Mouse (Mus musculus) kidney, embryonic 15.5 days (tissue): ENCODE data around the gene Plpp2. TPM values are rescaled to one million over a fixed set of nuclear protein-coding genes. Genes with fewer than 3 reads are reported as not detected.

Experiments
- ATAC-seq: fragments of 200-750 bp; cut with Nextera tagmentation; replicated peaks from 2 replicates; pipeline ENCODE4 v1.8.0; 2017; ENCODE audit warnings: moderate TSS enrichment; ENCODE audit not compliant: low FRiP score
- H3K27ac ChIP-seq: fragments of 300-500 bp; sonication (generic); 2 replicates; pipeline ENCODE4 v1.5.1; 2015; ENCODE audit warnings: mild to moderate bottlenecking, inconsistent platforms
- H3K27me3 ChIP-seq: fragments of 300-500 bp; sonication (generic); 2 replicates; pipeline ENCODE4 v1.6.1; 2015; ENCODE audit warnings: inconsistent platforms
- H3K36me3 ChIP-seq: fragments of 300-500 bp; sonication (generic); 2 replicates; pipeline ENCODE4 v1.6.1; 2015; ENCODE audit warnings: inconsistent platforms
- H3K4me1 ChIP-seq: fragments of 300-500 bp; sonication (generic); 2 replicates; pipeline ENCODE4 v1.6.1; 2015; ENCODE audit warnings: inconsistent platforms
- H3K4me2 ChIP-seq: fragments of 300-500 bp; sonication (generic); 2 replicates; pipeline ENCODE4 v1.6.1; 2015; ENCODE audit warnings: moderate library complexity, mild to moderate bottlenecking, inconsistent platforms
- H3K4me3 ChIP-seq: fragments of 300-500 bp; sonication (generic); replicated peaks from 2 replicates; pipeline ENCODE4 v1.5.1; 2015; ENCODE audit warnings: mild to moderate bottlenecking, inconsistent platforms
- H3K9ac ChIP-seq: fragments of 300-500 bp; sonication (generic); 2 replicates; pipeline ENCODE4 v1.6.1; 2015; ENCODE audit warnings: mild to moderate bottlenecking, inconsistent platforms
- H3K9me3 ChIP-seq: fragments of 300-500 bp; sonication (generic); replicated peaks from 2 replicates; pipeline ENCODE4 v1.6.1; 2016; ENCODE audit warnings: inconsistent platforms
- WGBS: fragments of 180-500 bp; shearing (Covaris S2); methylation state at CpG from one replicate; pipeline ENCODE4 v1.1.7; 2015; ENCODE audit warnings: mixed read lengths; 5-methylcytosine and 5-hydroxymethylcytosine counted together
- polyA plus RNA-seq: library from polyadenylated mRNA; unstranded; fragments of >200 nt; fragmentation: Nextera tagmentation; extraction: Ambion mirVana; gene quantifications from 2 replicates; pipeline ENCODE4 v1.2.1, GENCODE M21; 2015

Plpp2 gene
- polyA plus RNA-seq, 1 experiment from 2014 or later, result 42.0 TPM

DNA sequence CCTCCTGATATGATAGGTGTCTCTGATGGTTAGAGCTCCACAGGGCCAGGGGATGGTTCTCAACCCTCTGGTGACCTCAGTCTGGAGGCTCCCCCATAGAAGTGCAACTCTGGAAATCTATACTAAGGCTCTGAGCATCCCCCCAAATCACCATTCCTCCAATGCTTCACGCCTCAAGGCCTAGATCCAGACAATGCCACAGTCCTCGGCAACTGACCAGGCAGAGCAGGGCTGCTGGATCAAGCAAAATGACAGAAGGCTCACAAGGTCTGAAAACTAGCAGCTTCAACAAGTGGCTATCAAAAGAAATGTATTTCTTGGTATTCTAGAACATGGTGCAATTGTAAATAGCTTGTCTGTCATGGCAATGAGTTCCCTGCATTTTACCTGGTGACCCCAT lies 4.2 kb upstream of the Plpp2 start:
- Histone ChIP-seq H3K36me3 (peaks cover 49% of the 10 kb centered on the region), H3K27ac (no peak overlapping the region)

DNA sequence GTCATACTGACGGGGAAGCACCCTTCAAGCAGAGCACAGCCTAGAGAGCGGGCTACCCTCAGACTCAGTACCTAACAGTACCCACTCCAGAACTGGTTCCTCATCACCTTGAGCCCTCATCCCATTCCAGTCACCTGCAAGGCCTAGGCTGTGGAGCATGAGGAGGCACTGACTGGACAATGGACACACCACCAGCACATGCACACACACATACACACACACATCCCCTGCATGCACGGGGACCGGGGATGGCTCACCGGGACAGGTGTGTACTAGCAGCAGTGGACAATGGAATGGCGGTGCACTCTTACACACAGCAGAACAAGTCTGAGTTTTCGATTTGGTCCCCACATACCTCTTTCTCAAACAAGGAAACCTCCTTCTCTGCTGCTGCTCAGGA lies 3.7 kb upstream of the Plpp2 start:
- ATAC-seq, result no peak
- H3K27me3 ChIP-seq, result no peaks in the 10 kb centered on the region
- H3K4me1 ChIP-seq, result peaks cover 18% of the 10 kb centered on the region
- no peaks in the 10 kb centered on the region for H3K9me3 ChIP-seq
- 95% methylated on average over 7 of the region's 7 CpGs for WGBS
- H3K4me3 ChIP-seq, result no peak overlapping the region
- no peak overlapping the region for H3K27ac ChIP-seq
- H3K36me3 ChIP-seq, result peaks cover 44% of the 10 kb centered on the region
- no peak overlapping the region for H3K4me2 ChIP-seq
- H3K9ac ChIP-seq, result no peak overlapping the region

More for the DNA sequence above, 4.2 kb upstream of the Plpp2 start:
- Histone ChIP-seq H3K9me3 (no peaks in the 10 kb centered on the region), H3K9ac (no peak overlapping the region), H3K4me3 (no peak overlapping the region), H3K4me1 (peaks cover 13% of the 10 kb centered on the region), H3K27me3 (no peaks in the 10 kb centered on the region), H3K4me2 (no peak overlapping the region)
- no peak for ATAC-seq
- WGBS, result 80% methylated on average over 2 of the region's 2 CpGs

- no peak overlapping the region for H3K4me2 ChIP-seq
- H3K9ac ChIP-seq, result no peak overlapping the region
- peaks cover 37% of the 10 kb centered on the region for H3K36me3 ChIP-seq
- H3K27me3 ChIP-seq, result no peaks in the 10 kb centered on the region
- H3K9me3 ChIP-seq, result no peaks in the 10 kb centered on the region
- H3K4me3 ChIP-seq, result no peak overlapping the region
- WGBS, result 78% methylated on average over 12 of the region's 12 CpGs
- H3K27ac ChIP-seq, result no peak overlapping the region
- H3K4me1 ChIP-seq, result peaks cover 19% of the 10 kb centered on the region
- ATAC-seq, result no peak
Measured at GRCm38 (mm10) chr10:79536461-79537080, 3.0 kb upstream of the Plpp2 start.

DNA sequence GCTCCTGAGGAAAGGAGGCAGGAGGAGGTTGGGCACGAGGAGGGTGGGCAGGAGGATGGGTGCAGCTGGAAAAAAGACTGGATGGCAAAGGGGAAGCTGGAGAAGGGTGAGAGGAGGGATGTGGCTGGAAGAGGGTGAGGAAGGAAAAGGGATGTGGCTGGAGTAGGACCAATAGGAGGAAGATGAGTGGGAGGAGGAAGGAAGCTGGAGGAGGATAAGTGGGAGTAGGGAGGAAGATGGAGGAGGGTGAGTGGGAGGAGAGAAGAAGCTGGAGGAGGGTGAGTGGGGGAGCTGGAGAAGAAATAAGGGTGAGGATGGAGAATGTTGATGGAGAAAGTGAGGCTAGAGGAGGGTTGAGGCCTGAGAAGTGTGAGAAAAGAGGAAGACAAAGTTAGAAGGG lies 1.8 kb upstream of the Plpp2 start:
- WGBS, result 76% methylated on average over 1 of the region's 1 CpGs

GRCm38 (mm10) chr10:79534426-79534825 lies 830 bp upstream of the Plpp2 start:
- H3K4me1 ChIP-seq, result peaks cover 19% of the 10 kb centered on the region
- H3K27ac ChIP-seq, result no peak overlapping the region
- ATAC-seq, result no peak
- H3K9me3 ChIP-seq, result no peaks in the 10 kb centered on the region
- no peaks in the 10 kb centered on the region for H3K27me3 ChIP-seq
- no peak overlapping the region for H3K9ac ChIP-seq
- H3K4me2 ChIP-seq, result peak overlapping the region; percentile 77; the same call in 1 of the 2 replicates
- 87% methylated on average over 2 of the region's 2 CpGs for WGBS
- H3K4me3 ChIP-seq, result no peak overlapping the region
- peaks cover 21% of the 10 kb centered on the region for H3K36me3 ChIP-seq

More for the DNA sequence above, 1.8 kb upstream of the Plpp2 start:
- no peak for ATAC-seq
- Histone ChIP-seq H3K4me1 (peaks cover 19% of the 10 kb centered on the region), H3K4me2 (no peak overlapping the region), H3K27ac (no peak overlapping the region), H3K36me3 (peaks cover 26% of the 10 kb centered on the region), H3K9ac (no peak overlapping the region), H3K4me3 (no peak overlapping the region), H3K27me3 (no peaks in the 10 kb centered on the region), H3K9me3 (no peaks in the 10 kb centered on the region)

DNA sequence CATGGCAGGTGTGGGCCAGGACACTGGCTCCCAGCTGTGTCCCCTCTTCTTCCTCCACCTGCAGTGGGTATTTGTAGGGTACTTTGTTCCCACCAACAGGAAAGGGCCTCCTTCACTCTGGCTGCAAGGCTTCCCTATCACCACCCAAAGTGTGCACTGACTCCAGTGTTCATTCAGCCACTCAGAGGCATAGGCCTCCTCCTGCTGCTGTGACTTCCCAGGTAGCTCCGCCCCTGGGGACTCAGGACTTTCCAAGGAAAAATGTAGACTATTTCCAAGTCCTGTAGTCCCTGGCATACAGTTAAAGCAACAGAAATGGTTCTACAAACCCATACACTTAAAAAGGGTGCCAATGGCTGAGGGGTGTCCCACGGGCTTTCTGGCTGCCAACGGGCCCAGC lies 918 bp downstream of the Plpp2 start:
- peak overlapping the region; percentile 84 for H3K27ac ChIP-seq
- WGBS, result 28% methylated on average over 3 of the region's 3 CpGs
- H3K4me3 ChIP-seq, result peak overlapping the region; percentile 70
- peak overlapping the region; percentile 77 for H3K4me2 ChIP-seq
- H3K9ac ChIP-seq, result peak overlapping the region; percentile 68
- H3K36me3 ChIP-seq, result peaks cover 10% of the 10 kb centered on the region
- peaks cover 19% of the 10 kb centered on the region for H3K4me1 ChIP-seq
- peak; percentile 57 for ATAC-seq
- H3K27me3 ChIP-seq, result no peaks in the 10 kb centered on the region
- H3K9me3 ChIP-seq, result no peaks in the 10 kb centered on the region

DNA sequence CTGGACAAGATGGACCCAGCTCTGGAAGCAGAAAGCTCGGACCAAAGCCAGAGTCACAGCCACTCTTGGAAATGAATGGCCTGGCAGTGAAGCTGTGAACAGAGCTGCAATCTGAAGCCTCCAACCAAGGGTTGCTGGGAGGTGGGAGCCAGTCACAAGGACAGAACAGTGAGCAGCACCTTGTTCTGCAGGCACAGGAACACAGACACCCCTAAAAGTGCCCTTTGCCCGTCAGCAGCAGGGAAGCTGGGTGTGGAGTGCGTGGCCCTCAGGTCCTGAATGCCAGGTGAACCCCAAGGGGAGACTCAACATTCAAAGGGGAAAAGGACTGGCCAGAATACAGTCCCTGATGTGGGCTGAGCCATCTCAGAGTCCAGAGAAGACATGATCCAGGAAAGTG lies 2.0 kb downstream of the Plpp2 start:
- Histone ChIP-seq H3K36me3 (peaks cover 20% of the 10 kb centered on the region; the same call in 1 of the 2 replicates), H3K9ac (no peak overlapping the region), H3K27ac (no peak overlapping the region), H3K4me3 (no peak overlapping the region), H3K4me2 (no peak overlapping the region), H3K4me1 (peaks cover 19% of the 10 kb centered on the region), H3K9me3 (no peaks in the 10 kb centered on the region), H3K27me3 (no peaks in the 10 kb centered on the region)
- ATAC-seq, result no peak
- 93% methylated on average over 3 of the region's 3 CpGs for WGBS

DNA sequence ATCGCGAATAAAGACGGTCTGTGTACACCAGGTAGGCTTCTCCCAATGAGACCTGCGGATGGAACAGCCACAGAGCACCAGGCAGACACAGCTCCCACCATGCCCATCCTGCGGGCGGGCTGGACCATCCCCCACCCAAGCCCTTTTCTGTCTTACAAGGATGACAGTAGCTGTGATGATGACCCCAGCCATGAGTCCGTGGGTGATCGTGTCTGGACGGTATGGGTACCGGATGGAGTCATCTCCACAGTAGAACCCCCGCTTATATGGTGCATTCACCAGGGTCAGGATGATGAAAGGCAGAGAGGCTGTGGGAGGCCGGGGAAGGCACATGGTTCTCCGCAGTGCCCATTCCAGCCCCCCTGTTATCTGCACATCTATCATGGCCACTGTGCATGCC lies 2.9 kb downstream of the Plpp2 start:
- H3K4me2 ChIP-seq, result no peak overlapping the region
- WGBS, result 91% methylated on average over 13 of the region's 13 CpGs
- peaks cover 19% of the 10 kb centered on the region for H3K4me1 ChIP-seq
- no peaks in the 10 kb centered on the region for H3K9me3 ChIP-seq
- H3K36me3 ChIP-seq, result peaks cover 27% of the 10 kb centered on the region
- H3K27me3 ChIP-seq, result no peaks in the 10 kb centered on the region
- H3K9ac ChIP-seq, result no peak overlapping the region
- H3K27ac ChIP-seq, result no peak overlapping the region
- no peak for ATAC-seq
- no peak overlapping the region for H3K4me3 ChIP-seq

GRCm38 (mm10) chr10:79530241-79530640 lies 3.4 kb downstream of the Plpp2 start:
- Histone ChIP-seq H3K27ac (no peak overlapping the region), H3K4me3 (no peak overlapping the region), H3K27me3 (no peaks in the 10 kb centered on the region), H3K9ac (no peak overlapping the region), H3K4me2 (no peak overlapping the region), H3K4me1 (peaks cover 19% of the 10 kb centered on the region), H3K9me3 (no peaks in the 10 kb centered on the region), H3K36me3 (peaks cover 27% of the 10 kb centered on the region)
- no peak for ATAC-seq
- WGBS, result 70% methylated on average over 8 of the region's 8 CpGs

DNA sequence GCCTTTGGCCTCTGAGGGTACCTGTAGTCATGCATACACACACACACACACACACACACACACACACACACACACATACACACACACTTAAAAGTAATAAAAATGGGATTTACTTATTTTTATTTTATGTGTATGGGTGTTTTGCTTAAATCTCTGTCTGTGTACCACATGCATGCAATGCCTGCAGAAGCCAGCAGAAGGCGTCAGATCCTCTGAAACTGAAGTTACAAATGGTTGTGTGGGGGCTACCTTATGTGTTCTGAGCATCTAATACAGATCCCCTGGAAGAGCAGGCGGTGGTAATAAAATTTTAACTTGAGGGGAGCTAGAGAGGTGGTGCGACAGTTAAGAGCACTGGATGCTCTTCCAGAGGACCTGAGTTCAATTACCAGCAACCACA lies 5.5 kb downstream of the Plpp2 start:
- ATAC-seq, result no peak
- WGBS, result 77% methylated on average over 3 of the region's 3 CpGs

GRCm38 (mm10) chr10:79527453-79527845 lies 6.1 kb downstream of the Plpp2 start:
- Histone ChIP-seq H3K9me3 (no peaks in the 10 kb centered on the region), H3K36me3 (peaks cover 27% of the 10 kb centered on the region), H3K4me2 (no peak overlapping the region), H3K27ac (no peak overlapping the region), H3K9ac (no peak overlapping the region), H3K4me3 (no peak overlapping the region), H3K4me1 (peaks cover 3% of the 10 kb centered on the region), H3K27me3 (no peaks in the 10 kb centered on the region)
- no peak for ATAC-seq
- 84% methylated on average over 6 of the region's 6 CpGs for WGBS

More for the DNA sequence above, 5.5 kb downstream of the Plpp2 start:
- Histone ChIP-seq H3K27ac (no peak overlapping the region), H3K4me3 (no peak overlapping the region), H3K27me3 (no peaks in the 10 kb centered on the region), H3K4me2 (no peak overlapping the region), H3K36me3 (peaks cover 27% of the 10 kb centered on the region), H3K9ac (no peak overlapping the region), H3K4me1 (peaks cover 9% of the 10 kb centered on the region), H3K9me3 (no peaks in the 10 kb centered on the region)

DNA sequence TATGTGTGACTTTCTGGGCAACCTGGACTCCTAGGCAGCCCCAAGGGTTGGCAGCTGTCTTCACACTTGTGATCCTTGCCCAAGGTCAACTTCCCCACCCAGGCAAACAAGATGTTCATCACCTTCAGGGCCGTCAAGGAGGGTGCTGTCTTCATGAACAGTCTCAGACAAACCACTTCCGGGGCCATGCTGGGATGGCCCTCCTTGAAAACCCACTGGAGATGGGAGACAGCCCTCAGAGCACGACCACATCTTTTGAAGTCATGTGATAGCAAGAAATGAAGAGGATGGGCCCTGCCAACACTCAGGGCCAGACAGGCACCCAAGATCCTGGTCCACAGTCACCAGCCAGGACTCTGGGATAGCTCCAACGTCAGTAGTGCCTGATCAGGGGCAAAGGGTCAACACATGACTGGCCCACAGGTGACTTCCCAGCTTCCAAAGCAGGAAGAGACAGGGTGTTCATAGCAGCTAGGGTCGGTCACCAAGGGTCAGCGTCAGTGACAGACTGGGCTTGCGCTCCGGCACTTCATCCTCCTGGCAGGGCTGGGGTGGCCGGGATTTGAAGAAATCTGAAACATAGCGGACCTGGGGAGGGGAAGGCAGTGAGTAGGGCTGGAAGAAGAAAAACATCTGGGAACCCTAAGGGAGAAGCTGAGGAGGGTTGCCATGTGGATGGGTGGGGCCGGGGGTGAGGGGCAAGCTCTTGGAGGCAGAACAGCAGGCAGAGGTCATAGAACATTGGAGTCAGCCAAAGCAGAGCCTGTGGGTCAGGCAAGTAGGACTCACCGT lies 6.7 kb downstream of the Plpp2 start:
- no peak overlapping the region for H3K9ac ChIP-seq
- 78% methylated on average over 12 of the region's 12 CpGs for WGBS
- H3K4me3 ChIP-seq, result no peak overlapping the region
- peaks cover 27% of the 10 kb centered on the region for H3K36me3 ChIP-seq
- no peaks in the 10 kb centered on the region for H3K4me1 ChIP-seq
- no peak overlapping the region for H3K4me2 ChIP-seq
- no peak for ATAC-seq
- no peaks in the 10 kb centered on the region for H3K27me3 ChIP-seq
- H3K9me3 ChIP-seq, result no peaks in the 10 kb centered on the region
- no peak overlapping the region for H3K27ac ChIP-seq
